Mouse (Mus musculus) NIH3T3 (cell line): ENCODE measurements around the gene Gabpb2.

Source experiments
- DNase-seq: peaks from one replicate; pipeline ENCODE4 v3.0.0-alpha.2; 2012; ENCODE audit warnings: low read depth

Gabpb2 gene

DNA sequence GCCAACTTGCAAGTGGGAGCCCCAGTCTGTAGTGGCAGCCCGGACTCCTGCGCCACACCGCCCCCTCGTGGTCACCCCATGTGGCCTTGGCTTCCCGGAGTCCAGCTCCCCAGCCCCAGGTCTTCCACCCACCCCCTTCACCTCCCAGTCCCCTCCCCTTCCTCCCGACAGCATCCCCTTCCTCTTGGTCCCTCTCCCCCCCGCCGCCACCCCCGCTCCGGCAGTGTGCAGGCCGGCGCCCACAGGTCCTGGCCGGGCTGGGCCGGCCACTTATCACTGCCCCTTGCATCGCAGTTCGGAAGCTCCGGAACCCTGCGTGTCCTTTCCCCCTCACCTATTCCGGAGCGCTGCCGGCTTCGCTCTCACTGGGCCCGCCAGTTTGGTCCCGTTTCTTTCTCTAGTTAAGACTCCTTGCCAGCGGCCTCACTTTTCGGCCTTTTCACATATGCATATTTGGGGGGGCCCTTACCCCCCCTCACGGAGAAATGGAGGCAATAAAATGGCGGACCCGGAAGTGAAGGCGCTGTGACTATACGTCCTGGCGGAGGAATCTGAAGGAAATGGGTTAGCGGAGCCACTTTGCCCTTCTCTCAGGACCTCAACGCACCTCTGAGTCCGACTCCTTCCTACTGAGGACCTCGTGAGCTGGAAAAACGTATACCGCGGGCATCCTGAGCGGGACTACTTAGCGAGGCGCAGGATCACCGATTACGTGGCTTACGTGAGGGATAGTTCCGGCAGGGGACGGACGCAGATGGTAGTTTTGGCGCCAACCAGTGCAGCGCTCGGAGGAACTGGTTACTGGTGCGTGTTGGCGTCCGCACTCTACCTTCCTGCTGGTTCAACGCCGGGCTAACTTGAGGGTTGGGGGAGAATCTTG lies at the start of gene Gabpb2:
Gene Gabpb2, minus strand, starts transcription at position 662 of the 880 bp plus-strand sequence.
- peak; percentile 97 for DNase-seq

GRCm38 (mm10) chr3:95266052-95266451 lies 48.3 kb upstream of the Gabpb2 start:
- no peak for DNase-seq

- no peak for DNase-seq
Measured at GRCm38 (mm10) chr3:95264724-95265123, 47.0 kb upstream of the Gabpb2 start.

DNA sequence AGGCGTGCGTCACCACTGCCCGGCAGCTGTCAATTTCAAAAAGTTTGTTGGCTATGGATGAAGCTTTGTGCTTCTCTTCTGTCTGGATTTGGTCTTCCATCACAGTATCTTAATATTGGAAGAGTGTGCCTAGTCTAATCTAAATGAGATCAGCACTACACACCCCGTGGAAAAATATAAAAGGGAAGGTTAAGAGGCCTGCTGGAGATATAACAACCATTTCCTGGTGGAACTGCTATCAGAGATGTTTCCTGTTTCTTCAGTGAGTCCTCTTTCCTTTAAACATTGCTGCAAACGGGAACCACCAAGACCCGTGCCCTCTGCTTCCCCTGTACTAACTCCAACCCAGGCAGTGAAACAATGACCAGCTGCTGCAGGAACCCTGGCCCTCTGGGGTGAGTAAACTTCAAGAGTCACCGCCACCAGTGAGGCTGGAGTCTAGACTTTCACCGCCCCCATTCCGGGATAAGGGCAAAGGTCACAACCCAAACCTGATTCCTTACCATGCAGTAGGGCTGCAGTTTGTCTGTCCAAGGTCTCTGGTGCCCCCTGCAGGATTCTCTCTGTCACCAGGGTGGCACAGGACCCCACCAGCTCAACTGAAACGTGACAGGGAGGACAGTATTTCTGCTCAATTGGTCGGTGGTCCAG lies 45.5 kb upstream of the Gabpb2 start:
- peak; percentile 73 for DNase-seq

DNA sequence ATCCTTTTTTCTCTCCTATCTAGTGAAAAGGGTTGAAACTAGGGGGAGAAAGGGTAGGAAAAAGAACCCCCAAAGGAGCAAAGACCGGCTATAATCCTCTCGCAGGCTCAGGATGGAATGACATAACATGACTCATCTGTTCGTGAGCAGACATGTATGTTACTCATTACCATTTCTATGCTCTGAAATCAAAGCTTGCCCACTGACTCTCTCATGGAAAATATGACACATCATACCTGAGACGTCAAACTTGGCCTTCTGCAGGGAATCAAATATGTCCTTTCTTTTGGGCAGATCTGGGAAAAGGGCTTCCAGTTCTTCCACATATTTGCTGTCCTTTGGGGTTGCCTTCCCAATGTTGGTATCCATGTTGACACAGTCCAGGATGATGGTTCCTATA lies 44.3 kb upstream of the Gabpb2 start:
- DNase-seq, result peak; percentile 80

DNA sequence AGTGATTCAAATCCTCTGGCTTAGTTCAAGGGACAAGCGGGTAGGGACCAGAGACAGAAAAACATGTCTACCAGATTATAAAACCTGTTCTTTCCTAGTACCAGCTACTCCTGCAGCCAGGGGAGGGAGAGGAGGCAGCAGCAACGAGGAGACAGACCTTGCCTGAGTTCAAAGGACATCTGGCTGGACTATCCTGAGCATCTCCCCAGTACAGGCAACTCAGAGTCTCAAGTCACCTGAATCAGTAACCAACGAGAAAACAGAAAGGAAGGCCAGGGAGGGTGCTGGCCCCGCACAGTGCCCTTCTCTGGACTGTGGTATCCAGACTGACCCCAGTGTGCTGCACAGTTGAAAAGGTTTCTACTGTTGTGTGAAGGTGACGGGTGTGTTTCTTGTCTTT lies 39.2 kb upstream of the Gabpb2 start:
- DNase-seq, result no peak

DNA sequence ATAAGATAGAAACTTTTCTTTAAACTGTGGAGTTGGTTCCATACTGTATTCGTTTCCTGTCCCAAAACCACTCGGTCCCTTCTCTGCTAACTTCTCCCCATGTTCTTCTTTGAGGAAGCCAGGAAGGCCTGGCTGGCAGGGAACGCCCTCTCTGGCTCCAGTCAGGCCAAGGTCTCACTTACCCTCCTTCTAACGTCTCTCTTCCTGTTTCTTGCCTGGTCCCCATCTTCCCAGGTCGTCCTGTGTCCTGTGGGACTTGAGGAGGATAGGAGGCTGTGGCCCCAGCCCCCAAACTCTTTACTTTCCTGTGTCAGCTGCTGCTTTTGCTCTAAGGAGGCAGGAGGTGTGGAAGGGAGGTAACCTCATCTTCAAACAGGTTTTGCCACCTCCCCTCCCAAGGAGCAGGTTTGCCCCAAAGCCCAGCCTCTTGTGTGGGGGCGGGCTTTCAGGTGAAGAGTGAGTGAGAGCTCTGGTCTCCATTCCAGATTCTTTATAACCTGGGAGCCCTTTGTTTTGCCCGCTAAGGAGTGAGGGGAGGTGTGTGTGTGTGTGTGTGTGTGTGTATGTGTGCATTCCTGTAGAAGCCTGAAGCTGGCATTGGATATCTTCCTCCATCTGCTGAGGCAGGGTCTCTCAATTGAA lies 33.2 kb upstream of the Gabpb2 start, which contains the start of gene Bnipl:
Gene Bnipl, minus strand, starts transcription at position 411 of the 642 bp plus-strand sequence.
- DNase-seq, result no peak

DNA sequence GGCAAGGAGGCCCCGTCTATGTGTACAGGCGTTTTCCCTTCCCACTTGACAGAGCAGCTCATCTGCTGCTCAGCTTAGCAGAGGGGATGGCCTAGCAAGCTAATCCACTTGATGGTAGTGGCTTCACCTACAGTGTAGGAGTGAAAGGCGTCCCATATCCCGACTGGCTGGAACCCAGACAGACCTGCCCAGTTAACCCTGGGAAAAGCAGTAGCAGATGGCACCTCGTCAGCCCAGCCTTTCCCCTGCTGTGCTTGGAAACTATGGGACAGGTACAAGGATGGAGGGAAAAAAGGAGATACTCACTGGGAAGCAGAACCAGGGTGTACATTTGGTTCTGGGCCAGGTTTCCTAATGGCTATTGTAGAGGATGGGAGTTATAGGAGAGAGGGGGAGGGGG lies 32.6 kb upstream of the Gabpb2 start:
- no peak for DNase-seq

GRCm38 (mm10) chr3:95247660-95248336 lies 30.1 kb upstream of the Gabpb2 start:
- DNase-seq, result no peak

DNA sequence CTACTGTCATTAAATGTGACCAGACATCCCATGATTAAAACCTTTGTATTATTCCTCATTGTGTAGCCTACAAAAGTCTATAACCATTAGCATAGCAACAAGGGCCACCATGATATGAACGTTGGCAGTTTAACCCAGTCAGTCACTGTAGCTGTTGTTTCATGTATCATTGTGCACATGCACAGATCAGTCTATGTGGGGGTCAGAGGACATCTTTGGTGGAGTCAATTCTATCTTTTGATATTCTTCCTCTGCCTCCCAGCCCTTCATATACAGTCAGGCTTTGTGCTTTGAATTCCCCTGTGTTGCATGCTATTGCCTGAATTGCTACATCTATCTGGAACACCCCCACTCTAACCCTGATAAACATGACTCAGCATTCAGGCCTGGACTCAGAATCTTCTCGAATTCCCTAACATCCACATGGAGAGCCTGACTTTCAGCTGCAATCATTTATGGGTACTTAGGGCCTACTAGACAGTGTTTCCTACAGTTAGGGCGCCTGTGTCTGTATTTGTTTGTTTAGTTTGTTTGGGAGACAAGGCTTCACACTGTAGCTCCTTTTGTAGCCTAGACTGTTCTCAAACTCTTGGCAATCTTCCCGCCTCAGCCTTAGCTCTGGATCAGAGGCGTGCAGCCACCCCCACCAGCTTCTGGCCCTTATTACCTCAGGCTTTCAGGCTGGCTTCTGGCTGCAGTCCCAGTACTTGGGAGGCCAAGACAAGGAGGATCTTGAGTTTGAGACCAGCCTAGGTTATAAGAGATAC lies 28.9 kb upstream of the Gabpb2 start:
- DNase-seq, result peak; percentile 96

DNA sequence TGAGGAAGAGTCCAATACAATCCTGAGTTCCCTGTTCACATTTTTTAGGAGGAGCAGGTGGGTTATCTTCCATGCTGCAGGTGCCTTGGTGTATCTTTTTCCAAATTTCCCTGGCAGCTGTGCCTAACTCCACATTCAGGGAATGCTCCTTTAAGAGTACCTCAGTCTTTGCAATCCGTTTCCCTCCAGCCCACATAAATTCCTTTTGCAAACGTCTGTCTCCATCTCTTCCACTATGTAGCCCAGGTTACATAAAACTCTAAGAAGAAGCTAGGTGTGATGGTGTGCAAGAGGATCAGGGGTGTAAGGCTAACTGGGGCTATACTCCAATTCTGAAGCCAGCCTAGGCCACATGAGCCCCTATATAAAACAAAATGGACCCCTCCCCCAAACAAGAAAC lies 25.4 kb upstream of the Gabpb2 start:
- no peak for DNase-seq

- no peak for DNase-seq
Measured at GRCm38 (mm10) chr3:95241498-95241897, 23.8 kb upstream of the Gabpb2 start, which contains the start of gene Gm128. Gm128 (minus strand) TSS chr3:95241598.

DNA sequence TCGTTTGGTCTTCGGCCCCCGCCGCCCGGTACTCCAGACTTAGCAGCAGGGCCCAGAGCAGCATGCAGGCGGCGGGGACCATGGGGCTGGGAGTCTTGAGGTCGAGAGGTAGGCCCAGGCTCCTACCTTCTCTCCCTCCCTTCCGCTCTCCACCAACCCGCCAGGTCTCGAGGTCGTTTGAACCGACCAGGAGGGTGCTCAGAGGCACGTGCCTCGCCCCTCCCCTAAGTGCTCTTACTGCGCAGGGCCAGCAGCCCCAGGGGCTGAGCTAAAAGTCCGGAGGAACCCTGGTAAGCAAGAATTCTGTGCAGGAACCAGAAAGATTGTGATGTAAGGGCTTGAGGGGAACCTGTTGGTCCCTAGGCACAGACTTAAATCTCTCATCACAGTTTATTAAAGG lies 23.2 kb upstream of the Gabpb2 start:
- no peak for DNase-seq

GRCm38 (mm10) chr3:95239971-95240370 lies 22.3 kb upstream of the Gabpb2 start:
- no peak for DNase-seq

- DNase-seq, result no peak
Measured at GRCm38 (mm10) chr3:95239022-95239421, 21.3 kb upstream of the Gabpb2 start.

DNA sequence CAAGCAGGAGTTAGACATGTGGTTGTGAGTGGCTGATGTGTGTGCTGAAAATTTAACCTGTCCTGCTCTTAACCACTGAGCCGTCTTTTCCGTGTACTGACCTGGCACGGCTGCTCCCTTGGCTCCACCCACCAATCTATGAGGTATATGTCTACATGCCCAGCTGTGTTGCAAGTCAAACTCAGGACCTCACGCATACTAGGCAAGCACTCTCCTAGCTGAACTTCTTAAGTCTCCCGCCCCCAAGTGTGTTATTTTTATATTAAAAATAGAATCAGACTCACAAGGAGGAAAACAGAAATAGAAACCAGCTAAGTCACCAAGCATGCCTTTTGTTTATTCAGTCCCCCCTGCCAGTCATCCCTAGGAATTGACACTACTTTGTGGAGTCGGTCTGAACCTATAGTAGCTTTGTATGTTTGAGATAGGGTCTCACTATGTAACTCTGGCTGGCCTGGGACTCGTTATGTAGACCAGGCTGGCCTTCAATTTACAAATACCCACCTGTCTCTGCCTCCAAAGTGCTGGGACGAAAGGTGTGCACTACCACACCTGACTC lies 19.9 kb upstream of the Gabpb2 start:
- DNase-seq, result peak; percentile 84

- DNase-seq, result no peak
Measured at GRCm38 (mm10) chr3:95235386-95236301, 17.9 kb upstream of the Gabpb2 start.

GRCm38 (mm10) chr3:95233303-95233980 lies 15.7 kb upstream of the Gabpb2 start:
- DNase-seq, result no peak

- DNase-seq, result peak; percentile 86
Measured at GRCm38 (mm10) chr3:95232771-95233170, 15.1 kb upstream of the Gabpb2 start.
